Mouse (Mus musculus) forebrain, embryonic 13.5 days (tissue): ENCODE measurements around the gene Tex22. TPM values are rescaled to one million over a fixed set of nuclear protein-coding genes. Genes with fewer than 3 reads are reported as not detected.

Experiments
- ATAC-seq: fragments of 200-750 bp; cut with Nextera tagmentation; 2 replicates; pipeline ENCODE4 v1.8.0; 2017
- H3K27ac ChIP-seq: fragments of 300-500 bp; sonication (generic); 2 replicates; pipeline ENCODE4 v1.5.1; 2015; ENCODE audit warnings: inconsistent platforms, mild to moderate bottlenecking, moderate library complexity
- H3K27me3 ChIP-seq: fragments of 300-500 bp; sonication (generic); 2 replicates; pipeline ENCODE4 v1.6.1; 2015; ENCODE audit warnings: mild to moderate bottlenecking, inconsistent platforms
- H3K36me3 ChIP-seq: fragments of 300-500 bp; sonication (generic); 2 replicates; pipeline ENCODE4 v1.6.1; 2015; ENCODE audit warnings: mild to moderate bottlenecking, inconsistent platforms; ENCODE audit not compliant: poor library complexity, severe bottlenecking
- H3K4me1 ChIP-seq: fragments of 300-500 bp; sonication (generic); 2 replicates; pipeline ENCODE4 v1.6.1; 2015; ENCODE audit warnings: inconsistent platforms
- H3K4me2 ChIP-seq: fragments of 300-500 bp; sonication (generic); 2 replicates; pipeline ENCODE4 v1.6.1; 2015; ENCODE audit warnings: inconsistent platforms, mild to moderate bottlenecking, moderate library complexity
- H3K4me3 ChIP-seq: fragments of 300-500 bp; sonication (generic); 2 replicates; pipeline ENCODE4 v1.5.1; 2015; ENCODE audit warnings: mild to moderate bottlenecking, inconsistent platforms
- H3K9ac ChIP-seq: fragments of 300-500 bp; sonication (generic); 2 replicates; pipeline ENCODE4 v1.6.1; 2015; ENCODE audit warnings: mild to moderate bottlenecking, inconsistent platforms
- H3K9me3 ChIP-seq: fragments of 300-500 bp; sonication (generic); replicated peaks from 2 replicates; pipeline ENCODE4 v1.6.1; 2016; ENCODE audit warnings: inconsistent platforms
- WGBS: fragments of 180-500 bp; shearing (Covaris S2); methylation state at CpG from one replicate; pipeline ENCODE4 v1.1.7; 2015; 5-methylcytosine and 5-hydroxymethylcytosine counted together
- polyA plus RNA-seq: library from polyadenylated mRNA; unstranded; fragments of >200 nt; fragmentation: Nextera tagmentation; extraction: Ambion mirVana; gene quantifications from 2 replicates; pipeline ENCODE4 v1.2.1, GENCODE M21; 2015

Gene Tex22
- polyA plus RNA-seq, 1 experiment from 2014 or later = not detected

GRCm38 (mm10) chr12:113107431-113108124 lies 33.3 kb downstream of the Tex22 start:
- H3K9me3 ChIP-seq = 0 out of 2 replicates have a peak, but pooled peaks cover 3% of the 10 kb centered on the region
- peaks cover 35% of the 10 kb centered on the region for H3K36me3 ChIP-seq
- ATAC-seq = no peak
- H3K4me3 ChIP-seq = no peak overlapping the region
- no peak overlapping the region for H3K4me2 ChIP-seq
- WGBS = 83% methylated on average over 4 of the region's 4 CpGs
- H3K9ac ChIP-seq = no peak overlapping the region
- peaks cover 12% of the 10 kb centered on the region; the same call in 1 of the 2 replicates for H3K4me1 ChIP-seq
- H3K27me3 ChIP-seq = no peaks in the 10 kb centered on the region
- H3K27ac ChIP-seq = no peak overlapping the region

GRCm38 (mm10) chr12:113108528-113109283 lies 34.4 kb downstream of the Tex22 start:
- Histone ChIP-seq H3K27me3 (no peaks in the 10 kb centered on the region), H3K4me3 (no peak overlapping the region), H3K9me3 (0 out of 2 replicates have a peak, but pooled peaks cover 3% of the 10 kb centered on the region), H3K4me1 (peaks cover 7% of the 10 kb centered on the region; the same call in 1 of the 2 replicates), H3K4me2 (no peak overlapping the region), H3K9ac (no peak overlapping the region), H3K27ac (no peak overlapping the region; the same call in 1 of the 2 replicates), H3K36me3 (peaks cover 40% of the 10 kb centered on the region)
- WGBS = 88% methylated on average over 17 of the region's 17 CpGs
- no peak for ATAC-seq

- WGBS = 85% methylated on average over 10 of the region's 10 CpGs
Observed at GRCm38 (mm10) chr12:113109801-113110200, 35.5 kb downstream of the Tex22 start.

GRCm38 (mm10) chr12:113114141-113114540 lies 39.8 kb downstream of the Tex22 start:
- H3K27me3 ChIP-seq = no peaks in the 10 kb centered on the region
- no peak overlapping the region for H3K9ac ChIP-seq
- WGBS = 93% methylated on average over 4 of the region's 4 CpGs
- H3K9me3 ChIP-seq = no peaks in the 10 kb centered on the region
- no peak overlapping the region for H3K27ac ChIP-seq
- peaks cover 71% of the 10 kb centered on the region for H3K36me3 ChIP-seq
- H3K4me2 ChIP-seq = no peak overlapping the region
- no peak for ATAC-seq
- H3K4me1 ChIP-seq = 0 out of 2 replicates have a peak, but pooled peaks cover 2% of the 10 kb centered on the region
- H3K4me3 ChIP-seq = no peak overlapping the region

More at GRCm38 (mm10) chr12:113109801-113110200, 35.5 kb downstream of the Tex22 start:
- Histone ChIP-seq H3K4me2 (no peak overlapping the region), H3K9me3 (0 out of 2 replicates have a peak, but pooled peaks cover 3% of the 10 kb centered on the region), H3K4me3 (no peak overlapping the region), H3K36me3 (peaks cover 47% of the 10 kb centered on the region), H3K27ac (peak overlapping the region; percentile 19; the same call in 1 of the 2 replicates), H3K27me3 (no peaks in the 10 kb centered on the region), H3K9ac (no peak overlapping the region), H3K4me1 (0 out of 2 replicates have a peak, but pooled peaks cover 2% of the 10 kb centered on the region)
- no peak for ATAC-seq

GRCm38 (mm10) chr12:113114856-113115538 lies 40.7 kb downstream of the Tex22 start:
- Histone ChIP-seq H3K36me3 (peaks cover 76% of the 10 kb centered on the region), H3K27ac (no peak overlapping the region), H3K9ac (no peak overlapping the region), H3K4me1 (0 out of 2 replicates have a peak, but pooled peaks cover 2% of the 10 kb centered on the region), H3K4me2 (no peak overlapping the region), H3K9me3 (no peaks in the 10 kb centered on the region), H3K4me3 (no peak overlapping the region), H3K27me3 (no peaks in the 10 kb centered on the region)
- ATAC-seq = no peak
- WGBS = 87% methylated on average over 16 of the region's 16 CpGs

GRCm38 (mm10) chr12:113119516-113120410 lies 45.5 kb downstream of the Tex22 start:
- ATAC-seq = peak; percentile 79
- Histone ChIP-seq H3K4me1 (no peaks in the 10 kb centered on the region), H3K27me3 (no peaks in the 10 kb centered on the region), H3K4me2 (no peak overlapping the region), H3K27ac (no peak overlapping the region), H3K36me3 (peaks cover 95% of the 10 kb centered on the region), H3K9ac (no peak overlapping the region), H3K4me3 (no peak overlapping the region), H3K9me3 (no peaks in the 10 kb centered on the region)
- WGBS = 86% methylated on average over 20 of the region's 20 CpGs

GRCm38 (mm10) chr12:113124726-113125125 lies 50.4 kb downstream of the Tex22 start:
- Histone ChIP-seq H3K4me3 (no peak overlapping the region), H3K4me1 (no peaks in the 10 kb centered on the region), H3K27me3 (no peaks in the 10 kb centered on the region), H3K4me2 (no peak overlapping the region), H3K36me3 (peaks cover 100% of the 10 kb centered on the region), H3K27ac (no peak overlapping the region), H3K9ac (no peak overlapping the region), H3K9me3 (no peaks in the 10 kb centered on the region)
- 90% methylated on average over 6 of the region's 6 CpGs for WGBS
- no peak for ATAC-seq

GRCm38 (mm10) chr12:113130732-113131131 lies 56.4 kb downstream of the Tex22 start:
- Histone ChIP-seq H3K9ac (no peak overlapping the region), H3K27me3 (no peaks in the 10 kb centered on the region), H3K4me2 (no peak overlapping the region), H3K27ac (no peak overlapping the region), H3K9me3 (no peaks in the 10 kb centered on the region), H3K4me1 (no peaks in the 10 kb centered on the region), H3K36me3 (peaks cover 100% of the 10 kb centered on the region), H3K4me3 (no peak overlapping the region)
- WGBS = 90% methylated on average over 8 of the region's 8 CpGs
- no peak for ATAC-seq

GRCm38 (mm10) chr12:113131601-113132000 lies 57.3 kb downstream of the Tex22 start:
- no peak overlapping the region for H3K4me2 ChIP-seq
- H3K36me3 ChIP-seq = peaks cover 100% of the 10 kb centered on the region
- no peaks in the 10 kb centered on the region for H3K27me3 ChIP-seq
- 98% methylated on average over 14 of the region's 14 CpGs for WGBS
- no peak overlapping the region for H3K4me3 ChIP-seq
- H3K4me1 ChIP-seq = no peaks in the 10 kb centered on the region
- no peak overlapping the region for H3K9ac ChIP-seq
- H3K9me3 ChIP-seq = no peaks in the 10 kb centered on the region
- no peak overlapping the region for H3K27ac ChIP-seq
- ATAC-seq = no peak

- no peak overlapping the region for H3K4me3 ChIP-seq
- no peak for ATAC-seq
- no peak overlapping the region for H3K9ac ChIP-seq
- H3K27me3 ChIP-seq = no peaks in the 10 kb centered on the region
- H3K36me3 ChIP-seq = peaks cover 100% of the 10 kb centered on the region
- no peaks in the 10 kb centered on the region for H3K4me1 ChIP-seq
- no peak overlapping the region for H3K27ac ChIP-seq
- no peaks in the 10 kb centered on the region for H3K9me3 ChIP-seq
- 79% methylated on average over 2 of the region's 2 CpGs for WGBS
- H3K4me2 ChIP-seq = no peak overlapping the region
Observed at GRCm38 (mm10) chr12:113132567-113132966, 58.3 kb downstream of the Tex22 start.

- no peak overlapping the region for H3K4me2 ChIP-seq
- 94% methylated on average over 9 of the region's 9 CpGs for WGBS
- no peaks in the 10 kb centered on the region for H3K27me3 ChIP-seq
- no peak overlapping the region for H3K9ac ChIP-seq
- H3K27ac ChIP-seq = no peak overlapping the region; the same call in 1 of the 2 replicates
- no peak overlapping the region for H3K4me3 ChIP-seq
- no peaks in the 10 kb centered on the region for H3K9me3 ChIP-seq
- H3K4me1 ChIP-seq = peaks cover 1% of the 10 kb centered on the region
- H3K36me3 ChIP-seq = peaks cover 100% of the 10 kb centered on the region
- ATAC-seq = no peak
Observed at GRCm38 (mm10) chr12:113133260-113133659, 59.0 kb downstream of the Tex22 start.
